Mouse (Mus musculus) layer of hippocampus, adult 9-10 months (tissue): ENCODE data around the gene Mettl15.
A peak's percentile ranks its signal among the peaks of the same experiment; 100 is the strongest.
"Not testable (repeated sequence)": the region's sequence is repeated elsewhere in the genome, so short reads cannot be mapped to it uniquely, and the experiment has no call there.

Experiments
- DNase-seq: peaks from one replicate; pipeline ENCODE4 v3.0.0; 2022; ENCODE audit warnings: low spot score

The Mettl15 gene

DNA sequence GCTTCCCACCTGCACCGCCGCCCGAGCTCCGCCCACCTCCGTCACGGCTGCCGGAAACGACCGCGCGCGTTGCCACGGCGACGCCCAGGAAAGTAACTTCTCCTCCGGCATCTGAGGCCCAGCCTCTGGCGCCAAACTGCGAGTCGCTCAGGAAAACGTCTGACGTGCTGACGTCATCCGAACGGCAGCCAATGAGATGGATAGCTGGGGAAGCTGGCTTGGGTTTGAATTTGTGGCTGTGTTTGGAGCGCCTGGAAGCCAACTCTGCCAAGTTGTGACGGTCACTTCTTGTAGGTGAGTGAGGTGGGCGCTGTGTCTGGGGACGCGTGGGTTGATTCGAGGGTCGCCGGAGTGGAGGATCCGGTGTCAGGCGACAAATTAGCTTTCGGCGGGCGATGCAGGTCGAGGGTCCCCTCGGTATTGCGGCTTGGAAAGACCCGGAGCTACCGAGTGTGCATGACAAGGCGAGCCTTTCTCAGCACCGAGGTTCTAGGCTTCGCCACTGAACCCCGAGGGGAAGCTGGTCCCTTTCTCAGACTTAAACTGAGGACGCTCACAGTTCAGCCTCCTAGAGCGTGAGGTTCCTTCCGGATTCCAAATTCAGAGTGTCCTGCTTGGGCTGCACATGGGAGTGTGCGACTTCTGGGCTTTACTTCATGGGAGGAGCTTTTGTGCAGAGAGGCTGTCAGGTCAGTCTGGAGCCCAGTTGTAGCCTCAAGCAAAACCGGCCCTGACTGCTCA lies at the start of gene Mettl15, which contains the start of gene Kif18a:
Mettl15 (minus strand) TSS at position 149 of the 741 bp plus-strand sequence.
Kif18a (plus strand) TSS at position 139 of the 741 bp plus-strand sequence.
- peak; percentile 82 for DNase-seq

DNA sequence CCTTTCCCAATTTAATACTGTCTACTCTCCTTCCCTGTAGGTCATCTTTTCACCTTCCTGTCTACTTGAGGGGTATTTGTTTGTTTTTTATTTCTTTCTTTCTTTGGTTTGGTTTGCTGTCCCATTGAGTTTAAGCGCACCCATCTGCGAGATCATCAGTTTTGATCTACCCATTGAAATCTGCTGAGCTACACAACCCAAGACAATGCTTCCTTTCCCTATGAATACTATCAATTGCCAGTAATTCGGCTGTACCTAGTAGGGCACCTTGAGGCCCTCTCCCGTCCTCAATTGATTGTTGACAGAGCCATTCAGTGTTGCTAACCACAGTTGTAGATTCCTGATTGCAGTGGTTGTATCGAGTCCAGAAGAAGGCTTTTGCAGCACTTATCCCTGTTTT lies 30.8 kb upstream of the Mettl15 start:
- no peak for DNase-seq

DNA sequence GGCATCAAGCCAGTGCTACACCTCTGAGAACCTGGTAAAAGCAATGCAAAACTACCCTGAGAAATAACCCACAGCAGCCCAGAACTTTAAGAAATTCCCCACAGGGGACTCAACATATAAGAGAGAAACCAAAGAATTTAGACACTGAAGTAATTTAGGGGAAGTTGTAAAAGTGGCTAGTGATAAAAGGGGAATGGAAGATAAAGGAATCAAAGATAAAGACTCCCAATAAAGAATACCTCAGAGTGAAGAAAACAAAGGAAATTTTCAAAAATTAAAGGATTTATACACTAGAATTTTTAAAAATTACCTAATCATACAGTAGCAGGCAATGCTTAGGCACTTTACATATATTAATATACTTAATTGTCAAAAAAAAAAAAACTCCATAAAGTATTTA lies 23.1 kb upstream of the Mettl15 start:
- no peak for DNase-seq

DNA sequence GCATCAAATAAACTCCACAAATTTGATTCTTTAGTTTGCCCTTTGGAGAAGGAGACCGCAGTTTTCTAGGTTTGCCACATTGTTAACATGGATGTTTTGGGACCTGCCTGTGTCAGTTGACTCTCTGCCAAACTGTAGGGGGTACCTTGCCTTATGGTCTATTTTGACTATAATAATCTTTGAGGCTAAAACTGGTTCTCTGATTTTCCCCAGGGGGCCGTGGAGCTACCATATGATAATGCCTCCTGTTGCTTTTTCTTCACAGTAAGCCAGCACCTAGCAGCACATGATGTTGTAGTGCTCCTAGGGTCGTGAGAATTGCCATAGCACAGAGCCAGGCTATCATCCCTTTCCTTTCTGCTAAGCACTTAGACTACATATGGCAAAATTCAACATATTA lies 21.7 kb upstream of the Mettl15 start:
- no peak for DNase-seq

DNA sequence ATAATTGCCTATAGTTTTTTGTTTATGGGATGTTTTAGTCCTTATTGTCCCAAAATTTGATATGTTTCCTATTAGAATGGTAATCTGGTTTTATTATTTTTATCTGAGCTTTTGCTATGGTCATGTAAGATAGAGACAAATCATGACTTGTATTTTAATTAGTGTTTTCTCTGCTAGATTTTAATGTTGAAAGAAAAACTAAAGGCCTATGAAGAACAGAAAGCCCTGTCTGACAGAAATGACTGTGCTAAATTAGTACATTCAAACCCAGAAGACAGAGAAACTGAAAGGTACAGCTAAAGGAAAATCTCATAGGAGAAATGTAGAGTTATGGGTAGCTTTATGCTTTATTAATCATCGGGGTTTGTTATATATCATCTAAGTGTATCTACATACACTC lies 17.6 kb upstream of the Mettl15 start:
- no peak for DNase-seq

DNA sequence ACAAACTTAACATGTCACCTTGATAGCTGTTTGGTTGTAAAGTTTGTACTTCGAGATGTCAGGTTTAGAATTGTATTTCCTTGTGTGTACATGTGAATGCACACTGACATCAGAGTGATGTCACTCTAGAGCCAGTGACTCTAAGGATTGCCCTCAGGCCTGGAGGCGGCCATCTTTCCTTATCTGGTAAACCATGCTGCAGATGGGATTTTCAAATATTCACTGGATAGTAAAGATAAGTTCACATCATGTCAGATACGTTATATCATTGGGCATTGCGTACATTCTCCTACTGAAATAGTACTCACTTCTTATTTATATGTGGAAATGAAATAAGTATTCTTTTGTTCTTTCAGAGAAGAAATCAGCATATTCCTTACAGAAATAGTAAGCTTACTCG lies 15.7 kb upstream of the Mettl15 start:
- DNase-seq = no peak

DNA sequence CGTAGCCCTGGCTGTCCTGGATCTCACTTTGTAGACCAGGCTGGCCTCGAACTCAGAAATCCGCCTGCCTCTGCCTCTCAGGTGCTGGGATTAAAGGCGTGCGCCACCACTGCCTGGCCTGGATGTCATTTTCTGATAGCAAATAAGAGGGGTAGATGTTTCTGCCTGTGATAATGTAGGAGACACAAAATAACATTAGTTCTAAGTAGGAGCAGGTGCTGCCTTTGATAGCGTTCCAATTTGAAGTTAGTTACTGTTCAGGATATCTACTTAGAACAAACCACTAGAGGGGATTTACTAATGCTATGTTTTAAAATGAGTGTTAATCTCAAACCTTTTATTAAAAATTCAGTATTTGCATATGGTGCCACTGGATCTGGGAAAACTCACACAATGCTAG lies 8.8 kb upstream of the Mettl15 start:
- no peak for DNase-seq

DNA sequence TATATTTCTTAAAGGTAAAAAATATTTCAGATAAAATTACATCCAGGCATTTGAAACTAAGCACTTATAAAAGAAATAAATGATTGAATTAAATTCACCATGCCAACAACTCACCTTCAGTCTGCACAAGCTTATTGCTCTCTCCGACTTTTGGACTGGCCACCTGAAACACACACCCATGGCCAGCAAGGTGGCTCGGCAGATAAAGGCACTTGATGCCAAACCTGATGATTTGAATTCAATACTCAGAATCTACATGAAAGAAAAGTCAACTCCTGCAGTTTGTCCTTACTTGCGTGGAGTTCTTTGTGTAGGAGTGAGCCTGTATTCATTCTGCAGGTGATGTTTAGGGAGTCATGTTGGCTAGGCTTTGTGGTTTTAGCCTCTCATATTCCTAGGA lies 3.6 kb upstream of the Mettl15 start:
- DNase-seq = no peak

DNA sequence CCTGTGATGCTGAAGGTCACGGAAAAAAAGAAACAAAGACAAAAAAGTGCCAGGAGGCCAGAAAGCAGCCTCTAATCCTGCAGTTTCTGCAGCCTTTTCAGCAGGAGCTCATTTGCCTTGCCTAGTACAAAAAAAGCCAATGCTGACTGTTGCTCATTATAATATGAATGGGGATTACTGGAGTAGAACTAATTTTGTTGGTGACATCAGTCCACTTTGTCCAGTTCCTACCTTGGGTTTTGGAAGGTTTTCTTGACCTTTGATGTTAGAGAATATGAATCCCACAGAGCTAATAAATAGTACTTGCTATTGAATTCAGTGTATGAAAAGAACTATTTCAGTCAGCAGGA lies 768 bp upstream of the Mettl15 start:
- DNase-seq = no peak

DNA sequence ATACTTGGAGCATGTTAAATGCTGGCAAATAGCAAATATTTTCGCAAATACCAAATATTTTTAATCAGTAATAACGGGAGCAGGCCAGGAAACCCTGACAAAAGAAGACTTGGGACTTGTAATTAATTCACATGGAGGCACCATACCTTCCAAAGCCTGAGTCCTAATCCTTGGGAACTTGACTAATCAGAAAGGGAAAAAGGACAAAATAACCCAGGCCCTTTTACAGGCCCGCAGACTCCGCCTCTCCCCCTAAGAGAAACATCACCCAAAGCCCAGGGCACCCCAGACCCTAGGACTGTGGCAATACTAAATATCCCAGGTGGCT lies 312 bp downstream of the Mettl15 start:
- DNase-seq = no peak

DNA sequence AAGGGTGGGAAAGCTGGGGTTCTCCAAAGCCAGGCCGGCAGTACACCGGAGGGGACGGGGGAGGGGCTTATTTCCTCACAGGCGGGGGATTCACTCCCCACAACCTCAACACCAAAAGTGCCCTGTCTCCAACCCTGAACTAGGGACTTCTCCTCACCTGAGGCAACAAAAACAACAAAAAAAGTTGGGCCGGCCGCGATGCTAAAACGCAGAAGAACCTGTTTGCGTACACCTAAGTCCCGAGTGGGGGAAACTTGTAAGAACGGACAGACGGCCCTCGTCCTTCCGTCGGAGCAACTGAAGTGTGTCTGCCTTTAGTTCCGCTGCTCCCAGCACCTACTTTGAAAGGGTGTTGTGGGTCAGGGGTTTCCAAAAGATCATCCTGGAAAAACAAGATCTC lies 2.5 kb downstream of the Mettl15 start:
- peak; percentile 5 for DNase-seq

DNA sequence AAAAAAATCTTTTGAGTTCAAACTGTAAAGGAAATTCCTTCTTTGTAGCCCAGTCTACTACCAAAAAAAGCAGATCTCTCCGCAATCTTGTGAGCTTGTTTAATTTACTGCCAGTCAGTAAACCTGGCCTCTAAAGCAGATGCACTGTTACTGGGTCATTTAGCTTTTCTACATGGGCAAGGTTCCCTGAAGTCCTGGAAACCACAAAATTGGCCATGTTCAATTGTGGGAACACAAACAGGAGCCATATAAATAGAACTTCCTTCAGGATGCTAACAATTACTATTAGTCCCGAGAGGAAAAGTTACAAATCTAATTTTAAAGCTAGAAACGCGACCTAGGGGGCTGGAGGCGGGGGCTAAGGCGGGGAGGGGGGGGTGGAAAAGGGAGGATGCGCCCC lies 3.0 kb downstream of the Mettl15 start:
- no peak for DNase-seq

DNA sequence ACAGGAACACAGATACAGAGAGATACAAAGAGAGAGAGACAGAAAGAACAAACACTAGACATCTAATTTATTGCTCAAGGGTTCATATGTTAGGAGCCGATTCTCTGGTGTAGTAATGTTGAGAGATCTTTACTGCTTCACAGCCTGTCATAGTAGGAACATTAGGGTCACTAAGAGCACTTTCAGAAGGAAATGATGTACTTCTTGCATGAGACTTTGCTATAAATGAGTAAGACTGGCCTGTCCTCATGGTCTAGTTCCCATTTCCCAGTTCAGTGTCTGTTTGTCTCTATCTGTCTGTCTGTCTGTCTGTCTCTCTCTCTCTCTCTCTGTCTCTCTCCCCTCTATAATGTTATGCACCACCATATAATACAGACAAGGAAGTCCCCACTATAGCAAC lies 7.5 kb downstream of the Mettl15 start:
- DNase-seq = no peak

DNA sequence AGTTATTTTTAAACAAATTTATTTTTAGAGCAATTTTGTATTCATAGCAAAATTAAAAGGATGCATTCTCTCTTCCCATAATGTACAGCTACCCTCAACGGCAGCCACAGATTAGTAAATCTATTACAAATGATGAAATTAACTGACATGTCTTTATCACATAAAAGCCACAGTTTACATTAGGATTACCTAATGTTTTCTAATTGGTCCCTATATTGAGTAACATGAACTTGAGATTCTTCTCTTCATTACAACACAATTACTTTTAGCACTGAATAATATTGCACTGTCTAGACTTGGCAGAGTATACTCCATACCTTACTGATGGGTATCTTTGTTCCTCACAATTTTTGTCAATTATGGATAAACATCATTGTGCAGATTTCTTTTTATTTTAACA lies 17.8 kb downstream of the Mettl15 start:
- no peak for DNase-seq

DNA sequence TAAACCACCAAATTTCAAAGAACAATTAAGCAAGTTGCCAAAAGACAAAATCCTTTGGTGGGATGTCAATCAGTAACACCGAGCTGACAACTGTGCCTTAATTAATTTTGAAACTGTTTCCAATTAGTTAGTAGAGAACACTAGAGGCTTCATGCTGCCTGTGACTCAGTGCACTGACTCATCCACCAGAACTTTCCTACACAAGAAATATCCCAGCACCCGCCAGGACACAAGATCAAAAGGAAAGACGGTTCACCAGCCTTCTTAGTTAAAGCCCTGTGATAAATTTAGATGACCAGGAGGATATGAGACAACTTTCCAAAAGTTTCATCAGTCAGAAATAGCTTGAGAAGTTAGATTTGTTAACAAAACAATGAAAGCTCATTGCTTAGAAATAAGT lies 38.6 kb downstream of the Mettl15 start:
- no peak for DNase-seq

DNA sequence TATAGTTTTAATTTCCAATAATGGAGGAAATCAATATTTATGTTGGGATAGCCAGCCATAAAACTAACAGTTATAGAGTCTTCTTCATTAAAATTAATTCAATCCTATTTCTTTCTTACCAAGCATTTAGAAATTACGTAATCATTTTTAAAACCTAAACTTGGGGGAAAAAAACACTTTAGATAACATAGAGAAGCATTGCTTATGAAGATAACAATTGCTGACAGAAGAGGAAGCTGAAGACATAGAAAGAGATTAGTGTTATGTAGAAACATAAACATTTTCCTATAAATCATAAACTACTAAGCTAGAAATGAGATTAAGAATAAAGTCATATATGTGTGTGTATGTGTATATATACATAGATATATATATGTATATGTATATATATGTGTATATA lies 44.8 kb downstream of the Mettl15 start:
- DNase-seq = no peak

DNA sequence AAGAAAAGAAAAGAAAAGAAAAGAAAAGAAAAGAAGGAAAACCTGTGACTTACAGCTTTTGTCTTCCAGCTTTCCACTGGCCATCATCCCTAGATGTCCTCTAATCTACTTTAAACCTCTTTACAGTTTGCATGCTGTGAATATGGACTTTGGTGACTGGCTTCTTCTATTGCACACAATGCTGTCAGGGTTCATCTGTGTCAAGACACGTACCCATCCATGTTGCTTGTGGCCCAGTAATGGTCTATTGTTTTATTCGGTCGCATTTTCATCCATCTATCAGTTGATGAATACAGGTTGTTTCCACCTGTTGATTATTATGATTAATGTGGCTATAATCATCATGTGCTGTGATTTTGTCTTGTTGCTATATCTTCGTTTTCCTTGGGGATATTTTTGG lies 46.7 kb downstream of the Mettl15 start:
- DNase-seq = no peak

DNA sequence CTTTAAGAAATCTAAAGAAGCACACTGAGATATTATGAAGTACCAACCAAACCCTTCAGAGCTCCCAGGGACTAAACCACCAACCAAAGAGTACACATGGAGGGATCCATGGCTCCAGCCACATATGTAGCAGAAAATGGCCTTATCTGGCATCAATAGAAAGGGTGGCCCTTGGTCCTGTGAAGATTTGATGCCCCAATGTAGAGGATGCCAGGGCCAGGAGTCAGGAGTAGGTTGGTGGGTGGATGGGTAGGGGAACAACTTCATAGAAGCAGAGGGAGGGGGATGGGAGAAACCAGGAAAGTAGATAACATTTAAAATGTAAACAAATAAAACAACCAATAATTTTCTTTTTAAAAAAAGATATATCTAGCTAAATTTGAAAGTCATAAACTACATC lies 50.1 kb downstream of the Mettl15 start:
- DNase-seq = no peak

DNA sequence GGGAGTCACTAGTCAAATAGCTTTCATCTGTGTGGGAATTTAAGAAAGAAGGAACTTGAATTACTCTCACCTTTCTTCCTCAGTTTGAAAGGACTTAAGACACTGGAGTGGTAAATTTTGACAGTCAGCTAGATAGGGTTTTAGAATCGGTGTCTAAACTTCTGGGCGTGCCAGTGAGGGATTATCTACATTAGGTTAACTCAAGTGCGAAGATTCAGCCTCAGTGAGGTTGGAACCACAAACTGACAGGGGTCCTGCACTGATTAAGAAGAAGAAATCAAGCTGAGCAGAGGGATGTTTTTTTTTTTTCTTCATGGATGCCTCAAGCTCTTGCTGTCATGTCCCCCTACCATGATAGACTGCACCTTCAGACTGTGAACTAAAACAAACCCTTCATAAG lies 53.4 kb downstream of the Mettl15 start:
- no peak for DNase-seq

DNA sequence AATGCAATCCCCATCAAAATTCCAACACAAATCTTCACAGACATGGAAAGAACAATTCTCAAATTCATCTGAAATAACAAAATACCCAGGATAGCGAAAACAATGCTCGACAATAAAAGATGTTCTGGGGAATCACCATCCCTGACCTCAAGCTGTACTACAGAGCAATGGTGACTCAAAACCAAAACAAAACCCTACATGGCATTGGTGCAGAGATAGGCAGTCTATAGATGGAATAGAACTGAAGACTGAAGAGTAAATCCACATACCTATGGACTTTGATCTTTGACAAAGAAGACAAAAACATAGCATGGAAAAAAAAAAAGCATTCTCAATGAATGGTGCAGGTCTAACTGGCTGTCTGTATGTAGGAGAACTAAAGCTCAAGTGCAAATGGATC lies 59.1 kb downstream of the Mettl15 start:
- DNase-seq = no peak

DNA sequence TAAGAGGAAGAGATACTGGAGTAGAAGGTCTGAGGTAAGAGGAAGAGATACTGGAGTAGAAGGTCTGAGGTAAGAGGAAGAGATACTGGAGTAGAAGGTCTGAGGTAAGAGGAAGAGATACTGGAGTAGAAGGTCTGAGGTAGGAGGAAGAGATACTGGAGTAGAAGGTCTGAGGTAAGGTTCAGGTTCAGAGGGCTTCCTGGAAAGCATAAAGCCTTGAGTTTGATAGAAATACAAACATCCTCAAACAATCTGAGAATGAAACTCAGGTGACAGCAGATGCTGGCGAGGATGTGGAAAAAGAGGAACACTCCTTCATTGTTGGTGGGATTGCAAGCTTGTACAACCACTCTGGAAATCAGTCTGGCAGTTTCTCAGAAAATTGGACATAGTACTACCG lies 63.9 kb downstream of the Mettl15 start:
- DNase-seq = not testable (repeated sequence)

DNA sequence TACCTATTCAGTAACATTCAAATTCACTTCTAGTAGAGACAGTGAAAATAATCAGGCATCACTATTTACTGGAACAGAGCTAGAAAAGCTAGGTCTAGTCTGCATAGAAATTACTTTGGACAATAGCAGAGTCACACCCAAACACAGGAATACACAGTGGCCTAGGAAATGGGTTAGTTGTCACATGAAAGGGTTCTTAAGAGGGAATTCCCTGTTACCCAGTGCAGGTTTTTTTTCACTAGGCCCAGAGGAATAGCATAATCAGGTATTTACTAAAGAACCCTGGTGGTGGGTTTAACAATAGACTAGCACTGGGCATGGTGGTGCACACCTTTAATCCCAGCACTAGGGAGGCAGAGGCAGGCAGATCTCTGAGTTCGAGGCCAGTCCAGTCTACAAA lies 69.9 kb downstream of the Mettl15 start:
- not testable (repeated sequence) for DNase-seq

DNA sequence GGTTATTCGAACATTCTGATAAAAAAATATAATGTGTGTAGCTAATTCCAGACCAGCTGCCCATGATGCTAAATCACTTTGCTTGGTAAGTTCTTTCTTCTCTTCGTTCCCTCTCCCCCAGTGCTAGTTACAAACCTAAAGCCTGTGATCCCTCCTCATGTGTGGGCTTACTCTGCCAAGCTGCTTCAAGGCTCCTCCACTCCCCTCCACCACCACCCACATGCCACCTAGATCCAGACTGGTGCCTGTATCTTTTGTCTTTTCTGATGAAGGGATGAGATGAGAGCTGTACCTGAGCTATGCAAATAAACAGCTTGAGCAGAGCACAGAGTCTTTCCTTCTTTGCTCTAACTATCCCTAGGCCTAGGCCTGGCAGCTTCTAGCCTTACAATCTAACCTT lies 72.5 kb downstream of the Mettl15 start:
- no peak for DNase-seq

DNA sequence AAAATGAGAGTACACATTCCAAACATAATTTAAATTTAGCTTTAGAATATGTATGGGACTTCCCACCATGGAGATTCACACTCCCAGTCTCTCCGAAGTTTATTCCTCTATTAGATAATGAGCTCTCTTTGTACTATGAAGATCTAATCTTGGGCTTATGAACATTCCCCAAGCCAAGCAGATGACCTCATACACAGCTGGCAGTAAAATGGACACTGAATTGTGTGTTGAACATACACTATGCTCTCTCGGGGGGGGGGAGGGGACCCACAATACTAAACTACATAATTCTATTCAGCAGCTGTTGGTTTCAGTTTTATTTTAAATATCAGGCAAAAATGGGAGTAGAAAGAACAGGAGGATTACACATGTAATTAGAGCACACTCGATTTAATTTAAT lies 97.6 kb downstream of the Mettl15 start:
- no peak for DNase-seq

DNA sequence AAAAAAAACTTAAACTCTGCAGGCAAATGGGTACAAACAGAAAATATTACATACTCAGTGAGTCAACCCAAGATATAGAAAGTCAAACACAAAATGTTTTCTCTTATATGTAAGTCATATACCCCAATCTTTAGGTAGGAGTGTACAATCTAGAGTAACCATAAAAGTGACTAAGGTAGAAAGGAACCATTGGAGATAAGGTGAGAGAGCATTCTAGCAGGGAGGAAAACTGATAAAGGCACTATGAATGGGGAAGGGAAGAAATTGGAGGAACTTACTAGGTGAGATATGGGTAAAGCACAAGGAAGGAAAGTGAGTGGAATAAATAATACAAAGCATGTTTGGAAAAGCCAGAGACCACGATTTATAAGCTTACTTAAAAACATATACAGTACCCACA lies 122.0 kb downstream of the Mettl15 start:
- no peak for DNase-seq
